Mouse (Mus musculus): ENCODE data around the gene Gucd1. TPM values are rescaled to one million over a fixed set of nuclear protein-coding genes. Genes with fewer than 3 reads are reported as not detected.

The Gucd1 gene
- polyA plus RNA-seq, 1 experiment from 2014 or later = 24.9 TPM

GRCm38 (mm10) chr10:75549886-75550285 is 32.1 kb upstream of the Gucd1 start:
- H3K4me2 ChIP-seq (ENCODE audit: low read depth, low read length) = no peak overlapping the region
- no peaks in the 10 kb centered on the region for H3K36me3 ChIP-seq (ENCODE audit: control insufficient read depth, insufficient read depth, low read length)

GRCm38 (mm10) chr10:75548486-75548885 is 30.7 kb upstream of the Gucd1 start:
- Histone ChIP-seq H3K27ac (ENCODE audit: low read length) (no peak overlapping the region), H3K36me3 (ENCODE audit: control insufficient read depth, insufficient read depth, low read length) (no peaks in the 10 kb centered on the region), H3K27me3 (ENCODE audit: control insufficient read depth, insufficient read depth, low read depth, low read length) (no peaks in the 10 kb centered on the region), H3K4me3 (ENCODE audit: low read length) (no peak overlapping the region), H3K9me3 (ENCODE audit: control insufficient read depth, low read length) (peaks cover 2% of the 10 kb centered on the region; the same call in 1 of the 2 replicates), H3K4me1 (replicated peaks; ENCODE audit: control insufficient read depth, insufficient read depth, low read length) (no peaks in the 10 kb centered on the region; the same call in 1 of the 2 replicates), H3K4me2 (ENCODE audit: low read depth, low read length) (no peak overlapping the region), H3K9ac (ENCODE audit: low read length) (no peak overlapping the region)
- 27% methylated on average over 14 of the region's 14 CpGs for WGBS
- ATAC-seq (ENCODE audit: low read depth) = peak; percentile 50; the same call in 1 of the 2 replicates

More at GRCm38 (mm10) chr10:75549886-75550285, 32.1 kb upstream of the Gucd1 start:
- WGBS = 49% methylated on average over 7 of the region's 7 CpGs
- H3K9ac ChIP-seq (ENCODE audit: low read length) = no peak overlapping the region
- no peaks in the 10 kb centered on the region for H3K27me3 ChIP-seq (ENCODE audit: control insufficient read depth, insufficient read depth, low read depth, low read length)
- no peaks in the 10 kb centered on the region for H3K9me3 ChIP-seq (ENCODE audit: control insufficient read depth, low read length)
- ATAC-seq (ENCODE audit: low read depth) = 0 out of 2 replicates have a peak, but pooled peaks have one; percentile 37
- no peak overlapping the region for H3K27ac ChIP-seq (ENCODE audit: low read length)
- no peak overlapping the region for H3K4me3 ChIP-seq (ENCODE audit: low read length)
- H3K4me1 ChIP-seq (replicated peaks; ENCODE audit: control insufficient read depth, insufficient read depth, low read length) = no peaks in the 10 kb centered on the region; the same call in 1 of the 2 replicates

GRCm38 (mm10) chr10:75547901-75548300 is 30.1 kb upstream of the Gucd1 start:
- 54% methylated on average over 7 of the region's 7 CpGs for WGBS
- H3K9ac ChIP-seq (ENCODE audit: low read length) = no peak overlapping the region
- ATAC-seq (ENCODE audit: low read depth) = no peak
- H3K4me3 ChIP-seq (ENCODE audit: low read length) = no peak overlapping the region
- no peak overlapping the region for H3K27ac ChIP-seq (ENCODE audit: low read length)
- no peaks in the 10 kb centered on the region; the same call in 1 of the 2 replicates for H3K4me1 ChIP-seq (replicated peaks; ENCODE audit: control insufficient read depth, insufficient read depth, low read length)
- no peaks in the 10 kb centered on the region for H3K36me3 ChIP-seq (ENCODE audit: control insufficient read depth, insufficient read depth, low read length)
- H3K4me2 ChIP-seq (ENCODE audit: low read depth, low read length) = no peak overlapping the region
- peaks cover 2% of the 10 kb centered on the region; the same call in 1 of the 2 replicates for H3K9me3 ChIP-seq (ENCODE audit: control insufficient read depth, low read length)
- no peaks in the 10 kb centered on the region for H3K27me3 ChIP-seq (ENCODE audit: control insufficient read depth, insufficient read depth, low read depth, low read length)

GRCm38 (mm10) chr10:75536123-75536522 is 18.4 kb upstream of the Gucd1 start:
- Histone ChIP-seq H3K4me3 (ENCODE audit: low read length) (no peak overlapping the region), H3K36me3 (ENCODE audit: control insufficient read depth, insufficient read depth, low read length) (peaks cover 25% of the 10 kb centered on the region), H3K9ac (ENCODE audit: low read length) (no peak overlapping the region), H3K4me2 (ENCODE audit: low read depth, low read length) (no peak overlapping the region), H3K27me3 (ENCODE audit: control insufficient read depth, insufficient read depth, low read depth, low read length) (no peaks in the 10 kb centered on the region), H3K9me3 (ENCODE audit: control insufficient read depth, low read length) (no peaks in the 10 kb centered on the region), H3K4me1 (replicated peaks; ENCODE audit: control insufficient read depth, insufficient read depth, low read length) (no peaks in the 10 kb centered on the region), H3K27ac (ENCODE audit: low read length) (no peak overlapping the region)
- no peak for ATAC-seq (ENCODE audit: low read depth)
- WGBS = 85% methylated on average over 5 of the region's 5 CpGs

GRCm38 (mm10) chr10:75535423-75535822 is 17.7 kb upstream of the Gucd1 start:
- peaks cover 25% of the 10 kb centered on the region for H3K36me3 ChIP-seq (ENCODE audit: control insufficient read depth, insufficient read depth, low read length)
- H3K9me3 ChIP-seq (ENCODE audit: control insufficient read depth, low read length) = no peaks in the 10 kb centered on the region
- 0 out of 2 replicates have a peak, but pooled peaks have one; percentile 57 for ATAC-seq (ENCODE audit: low read depth)
- WGBS = 57% methylated on average over 2 of the region's 2 CpGs
- H3K4me3 ChIP-seq (ENCODE audit: low read length) = no peak overlapping the region
- no peak overlapping the region for H3K27ac ChIP-seq (ENCODE audit: low read length)
- H3K4me2 ChIP-seq (ENCODE audit: low read depth, low read length) = no peak overlapping the region
- no peak overlapping the region for H3K9ac ChIP-seq (ENCODE audit: low read length)
- H3K27me3 ChIP-seq (ENCODE audit: control insufficient read depth, insufficient read depth, low read depth, low read length) = no peaks in the 10 kb centered on the region
- H3K4me1 ChIP-seq (replicated peaks; ENCODE audit: control insufficient read depth, insufficient read depth, low read length) = no peaks in the 10 kb centered on the region

GRCm38 (mm10) chr10:75534934-75535333 is 17.2 kb upstream of the Gucd1 start:
- H3K9ac ChIP-seq (ENCODE audit: low read length) = no peak overlapping the region
- 72% methylated on average over 8 of the region's 8 CpGs for WGBS
- no peak overlapping the region for H3K4me2 ChIP-seq (ENCODE audit: low read depth, low read length)
- no peak overlapping the region for H3K4me3 ChIP-seq (ENCODE audit: low read length)
- H3K36me3 ChIP-seq (ENCODE audit: control insufficient read depth, insufficient read depth, low read length) = peaks cover 25% of the 10 kb centered on the region
- H3K4me1 ChIP-seq (replicated peaks; ENCODE audit: control insufficient read depth, insufficient read depth, low read length) = no peaks in the 10 kb centered on the region
- H3K9me3 ChIP-seq (ENCODE audit: control insufficient read depth, low read length) = no peaks in the 10 kb centered on the region
- ATAC-seq (ENCODE audit: low read depth) = no peak
- no peaks in the 10 kb centered on the region for H3K27me3 ChIP-seq (ENCODE audit: control insufficient read depth, insufficient read depth, low read depth, low read length)
- H3K27ac ChIP-seq (ENCODE audit: low read length) = no peak overlapping the region

GRCm38 (mm10) chr10:75534216-75534615 is 16.4 kb upstream of the Gucd1 start:
- H3K4me3 ChIP-seq (ENCODE audit: low read length) = no peak overlapping the region
- H3K36me3 ChIP-seq (ENCODE audit: control insufficient read depth, insufficient read depth, low read length) = peaks cover 26% of the 10 kb centered on the region
- ATAC-seq (ENCODE audit: low read depth) = no peak
- WGBS = 89% methylated on average over 8 of the region's 8 CpGs
- no peak overlapping the region for H3K4me2 ChIP-seq (ENCODE audit: low read depth, low read length)
- no peaks in the 10 kb centered on the region for H3K9me3 ChIP-seq (ENCODE audit: control insufficient read depth, low read length)
- H3K27ac ChIP-seq (ENCODE audit: low read length) = no peak overlapping the region
- no peak overlapping the region for H3K9ac ChIP-seq (ENCODE audit: low read length)
- no peaks in the 10 kb centered on the region for H3K27me3 ChIP-seq (ENCODE audit: control insufficient read depth, insufficient read depth, low read depth, low read length)
- H3K4me1 ChIP-seq (replicated peaks; ENCODE audit: control insufficient read depth, insufficient read depth, low read length) = no peaks in the 10 kb centered on the region

GRCm38 (mm10) chr10:75531532-75532090 is 13.8 kb upstream of the Gucd1 start:
- no peaks in the 10 kb centered on the region for H3K9me3 ChIP-seq (ENCODE audit: control insufficient read depth, low read length)
- H3K4me1 ChIP-seq (replicated peaks; ENCODE audit: control insufficient read depth, insufficient read depth, low read length) = no peaks in the 10 kb centered on the region
- no peak overlapping the region for H3K4me2 ChIP-seq (ENCODE audit: low read depth, low read length)
- no peak overlapping the region for H3K9ac ChIP-seq (ENCODE audit: low read length)
- no peak overlapping the region for H3K4me3 ChIP-seq (ENCODE audit: low read length)
- 91% methylated on average over 9 of the region's 9 CpGs for WGBS
- H3K27ac ChIP-seq (ENCODE audit: low read length) = no peak overlapping the region
- no peak for ATAC-seq (ENCODE audit: low read depth)
- peaks cover 27% of the 10 kb centered on the region for H3K36me3 ChIP-seq (ENCODE audit: control insufficient read depth, insufficient read depth, low read length)
- no peaks in the 10 kb centered on the region for H3K27me3 ChIP-seq (ENCODE audit: control insufficient read depth, insufficient read depth, low read depth, low read length)

GRCm38 (mm10) chr10:75530322-75530721 is 12.6 kb upstream of the Gucd1 start:
- peaks cover 21% of the 10 kb centered on the region for H3K36me3 ChIP-seq (ENCODE audit: control insufficient read depth, insufficient read depth, low read length)
- H3K27ac ChIP-seq (ENCODE audit: low read length) = no peak overlapping the region
- no peak overlapping the region for H3K4me3 ChIP-seq (ENCODE audit: low read length)
- ATAC-seq (ENCODE audit: low read depth) = no peak
- H3K4me2 ChIP-seq (ENCODE audit: low read depth, low read length) = no peak overlapping the region
- H3K9me3 ChIP-seq (ENCODE audit: control insufficient read depth, low read length) = no peaks in the 10 kb centered on the region
- 78% methylated on average over 2 of the region's 2 CpGs for WGBS
- no peaks in the 10 kb centered on the region for H3K4me1 ChIP-seq (replicated peaks; ENCODE audit: control insufficient read depth, insufficient read depth, low read length)
- H3K27me3 ChIP-seq (ENCODE audit: control insufficient read depth, insufficient read depth, low read depth, low read length) = no peaks in the 10 kb centered on the region
- H3K9ac ChIP-seq (ENCODE audit: low read length) = no peak overlapping the region
